Comparison of ENCODE assay signal across 31 mouse cellular contexts in genomic region chr10:126485129-126485528, GRCm38 (mm10).
DNase-seq lines count a peak whose midpoint lies in the region; ATAC-seq lines count a peak whose summit lies in the region.
"Had no signal": no experiment of that assay in that cellular context is flagged by ENCODE, and none has a peak within 500 bp of the region (broad histone marks: within the 10 kb centered on the region; RNA-seq: fewer than 3 reads in every experiment).

No protein-coding gene starts in this region.

- no peak overlapping the region for H3K9ac ChIP-seq in kidney, embryonic 15.5 days
- H3K9ac ChIP-seq: embryonic facial prominence, embryonic 13.5 days; forebrain, embryonic 12.5 days; forebrain, embryonic 15.5 days; heart, embryonic 13.5 days; hindbrain, embryonic 14.5 days had no signal

- no peak overlapping the region for H3K27ac ChIP-seq in kidney, embryonic 15.5 days
- H3K27ac ChIP-seq: embryonic facial prominence, embryonic 10.5 days; embryonic facial prominence, embryonic 13.5 days; forebrain, embryonic 12.5 days; forebrain, embryonic 15.5 days; heart, adult 2 months; heart, embryonic 10.5 days; heart, embryonic 13.5 days; hindbrain, embryonic 14.5 days had no signal

- no peak overlapping the region for H3K4me3 ChIP-seq in kidney, embryonic 15.5 days (replicated peaks)
- H3K4me3 ChIP-seq: embryonic facial prominence, embryonic 10.5 days; embryonic facial prominence, embryonic 13.5 days; erythroblast, embryonic 14.5 days; forebrain, embryonic 12.5 days; forebrain, embryonic 15.5 days; heart, adult 2 months; heart, embryonic 10.5 days; heart, embryonic 13.5 days had no signal

- DNase-seq in frontal cortex, adult 2 months (ENCODE audit: extremely low spot score in 1 of 2, low spot score in 1 of 2), result peak; percentile 31 to 37
- DNase-seq in frontal cortex, postnatal 10 days (ENCODE audit: low spot score in 2 of 2), result no peak
- DNase-seq in left cerebral cortex, postnatal 14 days (ENCODE audit: low spot score in 2 of 2), result peak; percentile 17 to 35
- no peak for DNase-seq in left cerebral cortex, postnatal 4 days
- DNase-seq in brain, adult 2 months (ENCODE audit: low read depth, low spot score), result peak; percentile 59
- DNase-seq in left cerebral cortex, postnatal 36 days (ENCODE audit: low spot score in 2 of 2), result peak; percentile 36 to 41
- DNase-seq: adrenal gland, postnatal 10 days; adrenal gland, postnatal 36 days; B cell, adult 2 months; cerebellum, adult 11 months; cerebellum, adult 2 months; cerebellum, adult 9-11 months; cerebellum, postnatal 25 days; embryo, embryonic 11 days; gastrocnemius, postnatal 10 days; gastrocnemius, postnatal 36 days; heart, adult 2 months; heart, postnatal 14 days; heart, postnatal 4 days had no signal

- no peak overlapping the region for H3K4me2 ChIP-seq in kidney, embryonic 15.5 days
- H3K4me2 ChIP-seq: embryonic facial prominence, embryonic 13.5 days; forebrain, embryonic 12.5 days; forebrain, embryonic 15.5 days; heart, embryonic 13.5 days; hindbrain, embryonic 14.5 days had no signal

- no peaks in the 10 kb centered on the region for H3K27me3 ChIP-seq in kidney, embryonic 15.5 days
- H3K27me3 ChIP-seq: CH12.LX; embryonic facial prominence, embryonic 13.5 days; forebrain, embryonic 12.5 days; forebrain, embryonic 15.5 days; heart, embryonic 13.5 days; Patski had no signal

- no peaks in the 10 kb centered on the region for H3K4me1 ChIP-seq in kidney, embryonic 15.5 days
- H3K4me1 ChIP-seq: embryonic facial prominence, embryonic 10.5 days; embryonic facial prominence, embryonic 13.5 days; forebrain, embryonic 12.5 days; forebrain, embryonic 15.5 days; heart, embryonic 10.5 days; heart, embryonic 13.5 days had no signal

- no peaks in the 10 kb centered on the region; the same call in 1 of the 2 replicates for H3K9me3 ChIP-seq in kidney, embryonic 15.5 days (replicated peaks)
- H3K9me3 ChIP-seq: embryonic facial prominence, embryonic 13.5 days; forebrain, embryonic 15.5 days; heart, embryonic 10.5 days had no signal

- no peak for ATAC-seq in kidney, embryonic 15.5 days (replicated peaks; ENCODE audit: low FRiP score)
- ATAC-seq: forebrain, embryonic 15.5 days; Patski had no signal

- intact Hi-C loops in left cerebral cortex, postnatal 14 days (cut with DNase I), result no loop called here
- intact Hi-C loops in left cerebral cortex, postnatal 4 days (cut with DNase I), result no loop called here
- intact Hi-C loops in left cerebral cortex, postnatal 36 days (cut with DNase I), result no loop called here

- WGBS in kidney, embryonic 15.5 days, result 87% methylated on average over 7 of the region's 7 CpGs

- H3K36me3 ChIP-seq in kidney, embryonic 15.5 days, result no peaks in the 10 kb centered on the region
- H3K36me3 ChIP-seq: embryonic facial prominence, embryonic 10.5 days; embryonic facial prominence, embryonic 13.5 days; forebrain, embryonic 12.5 days; forebrain, embryonic 15.5 days; G1E; heart, embryonic 10.5 days; heart, embryonic 13.5 days had no signal

Comparison
In these comparisons a context has a peak if more than half of its experiments do, and no peak if none do; other contexts are left out.
1. DNase-seq: peak in frontal cortex, adult 2 months (2 of 2), left cerebral cortex, postnatal 14 days (2 of 2), brain, adult 2 months (single experiment) and left cerebral cortex, postnatal 36 days (2 of 2); none in frontal cortex, postnatal 10 days (0 of 2) and left cerebral cortex, postnatal 4 days (single experiment).